Mouse (Mus musculus) cerebellum, adult 2 months (tissue): ENCODE measurements around the gene Slc25a12. TPM values are rescaled to one million over a fixed set of nuclear protein-coding genes. Genes with fewer than 3 reads are reported as not detected.
A peak's percentile ranks its signal among the peaks of the same experiment; 100 is the strongest.

Source experiments
- DNase-seq, 2 experiments: peaks; one replicate each; pipeline ENCODE4 v3.0.0; 2021
- H3K27ac ChIP-seq: fragments of 200-500 bp; 2 replicates; pipeline ENCODE4 v1.5.1; 2012; ENCODE audit warnings: low read length, control low read depth, inconsistent platforms; ENCODE audit not compliant: insufficient read depth
- H3K27me3 ChIP-seq: fragments of 200-500 bp; 2 replicates; pipeline ENCODE4 v1.6.1; 2012; ENCODE audit warnings: inconsistent platforms, mild to moderate bottlenecking, low read length, moderate library complexity; ENCODE audit not compliant: control insufficient read depth, insufficient read depth
- H3K4me1 ChIP-seq: fragments of 200-500 bp; 2 replicates; pipeline ENCODE4 v1.6.1; 2011; ENCODE audit warnings: low read length; ENCODE audit not compliant: control insufficient read depth, insufficient read depth
- H3K4me3 ChIP-seq: fragments of 200-500 bp; replicated peaks from 2 replicates; pipeline ENCODE3; 2011; ENCODE audit warnings: mild to moderate bottlenecking, low read depth, low read length, control low read depth; ENCODE audit not compliant: insufficient read depth
- CTCF ChIP-seq: fragments of 200-500 bp; IDR thresholded peaks from 2 replicates; pipeline ENCODE4 v1.5.1; 2011; ENCODE audit warnings: low read depth, mild to moderate bottlenecking, control low read depth, low read length, moderate library complexity, borderline replicate concordance; ENCODE audit not compliant: insufficient read depth
- POLR2A ChIP-seq: fragments of 200-500 bp; IDR thresholded peaks from 2 replicates; pipeline ENCODE4 v1.6.1; 2011; ENCODE audit warnings: low read length, control low read depth, borderline replicate concordance; ENCODE audit not compliant: insufficient read depth
- WGBS: fragments of 180-500 bp; shearing (Covaris S2); methylation state at CpG from one replicate; pipeline ENCODE4 v1.1.7; 2018; 5-methylcytosine and 5-hydroxymethylcytosine counted together
- polyA plus RNA-seq: library from polyadenylated mRNA; depleted of rRNA; stranded (reverse); fragments of >200 nt; gene quantifications from 2 replicates; pipeline ENCODE4 v1.2.3, GENCODE M21; 2012

Slc25a12 gene
- polyA plus RNA-seq, 1 experiment, result 139 TPM

GRCm38 (mm10) chr2:71250841-71251240 is 116.7 kb downstream of the Slc25a12 start:
- H3K27ac ChIP-seq, result no peak overlapping the region
- no peaks in the 10 kb centered on the region; the same call in 1 of the 2 replicates for H3K4me1 ChIP-seq
- 62% methylated on average over 5 of the region's 5 CpGs for WGBS
- no peak overlapping the region for H3K4me3 ChIP-seq
- no peak for DNase-seq
- TF ChIP-seq POLR2A (no peak), CTCF (no peak)
- no peaks in the 10 kb centered on the region for H3K27me3 ChIP-seq

- Histone ChIP-seq H3K4me1 (peaks cover 7% of the 10 kb centered on the region; the same call in 1 of the 2 replicates), H3K27me3 (no peaks in the 10 kb centered on the region), H3K27ac (no peak overlapping the region), H3K4me3 (no peak overlapping the region)
- no peak for DNase-seq
- WGBS, result 67% methylated on average over 3 of the region's 3 CpGs
- TF ChIP-seq POLR2A (no peak), CTCF (no peak)
Measured at GRCm38 (mm10) chr2:71248071-71248470, 119.5 kb downstream of the Slc25a12 start.

GRCm38 (mm10) chr2:71246096-71246495 is 121.5 kb downstream of the Slc25a12 start:
- no peak for DNase-seq
- no peak overlapping the region for H3K27ac ChIP-seq
- 59% methylated on average over 5 of the region's 5 CpGs for WGBS

GRCm38 (mm10) chr2:71245416-71245815 is 122.1 kb downstream of the Slc25a12 start:
- Histone ChIP-seq H3K4me1 (peaks cover 7% of the 10 kb centered on the region; the same call in 1 of the 2 replicates), H3K4me3 (no peak overlapping the region), H3K27ac (peak overlapping the region; percentile 23), H3K27me3 (no peaks in the 10 kb centered on the region)
- peak; percentile 75 to 89 for DNase-seq
- peak; percentile 52; the same call in 1 of the 2 replicates for TF ChIP-seq CTCF
- no peak for TF ChIP-seq POLR2A
- whole genome bisulfite sequencing, result 12% methylated on average over 3 of the region's 3 CpGs

More at GRCm38 (mm10) chr2:71246096-71246495, 121.5 kb downstream of the Slc25a12 start:
- H3K4me3 ChIP-seq, result no peak overlapping the region
- peaks cover 7% of the 10 kb centered on the region; the same call in 1 of the 2 replicates for H3K4me1 ChIP-seq
- no peaks in the 10 kb centered on the region for H3K27me3 ChIP-seq
- TF ChIP-seq CTCF (no peak), POLR2A (no peak)

- no peaks in the 10 kb centered on the region for H3K27me3 ChIP-seq
- H3K4me3 ChIP-seq, result no peak overlapping the region
- peaks cover 7% of the 10 kb centered on the region; the same call in 1 of the 2 replicates for H3K4me1 ChIP-seq
- peak overlapping the region; percentile 9; the same call in 1 of the 2 replicates for H3K27ac ChIP-seq
- DNase-seq, result peak; percentile 15 to 19
- TF ChIP-seq POLR2A (no peak), CTCF (no peak)
- WGBS, result 39% methylated on average over 7 of the region's 7 CpGs
Measured at GRCm38 (mm10) chr2:71244807-71245206, 122.7 kb downstream of the Slc25a12 start.

GRCm38 (mm10) chr2:71243058-71243672 is 124.4 kb downstream of the Slc25a12 start:
- no peak for DNase-seq
- no peak overlapping the region for H3K27ac ChIP-seq
- H3K27me3 ChIP-seq, result no peaks in the 10 kb centered on the region
- no peak overlapping the region for H3K4me3 ChIP-seq
- TF ChIP-seq POLR2A, result no peak
- no peak for TF ChIP-seq CTCF
- H3K4me1 ChIP-seq, result peaks cover 7% of the 10 kb centered on the region; the same call in 1 of the 2 replicates
- 79% methylated on average over 9 of the region's 9 CpGs for WGBS

- no peak for TF ChIP-seq POLR2A
- TF ChIP-seq CTCF, result no peak
- no peak for DNase-seq
- Histone ChIP-seq H3K4me1 (peaks cover 7% of the 10 kb centered on the region; the same call in 1 of the 2 replicates), H3K27ac (no peak overlapping the region), H3K27me3 (no peaks in the 10 kb centered on the region), H3K4me3 (no peak overlapping the region)
- WGBS, result 83% methylated on average over 3 of the region's 3 CpGs
Measured at GRCm38 (mm10) chr2:71242180-71242579, 125.4 kb downstream of the Slc25a12 start.

- 91% methylated on average over 2 of the region's 2 CpGs for WGBS
- H3K27ac ChIP-seq, result no peak overlapping the region
- H3K4me3 ChIP-seq, result no peak overlapping the region
- H3K4me1 ChIP-seq, result peaks cover 7% of the 10 kb centered on the region; the same call in 1 of the 2 replicates
- TF ChIP-seq POLR2A, result no peak
- TF ChIP-seq CTCF, result no peak
- H3K27me3 ChIP-seq, result no peaks in the 10 kb centered on the region
- no peak for DNase-seq
Measured at GRCm38 (mm10) chr2:71241505-71241904, 126.0 kb downstream of the Slc25a12 start.
